8 mouse cellular contexts compared by ENCODE assay signal in the genomic region with DNA sequence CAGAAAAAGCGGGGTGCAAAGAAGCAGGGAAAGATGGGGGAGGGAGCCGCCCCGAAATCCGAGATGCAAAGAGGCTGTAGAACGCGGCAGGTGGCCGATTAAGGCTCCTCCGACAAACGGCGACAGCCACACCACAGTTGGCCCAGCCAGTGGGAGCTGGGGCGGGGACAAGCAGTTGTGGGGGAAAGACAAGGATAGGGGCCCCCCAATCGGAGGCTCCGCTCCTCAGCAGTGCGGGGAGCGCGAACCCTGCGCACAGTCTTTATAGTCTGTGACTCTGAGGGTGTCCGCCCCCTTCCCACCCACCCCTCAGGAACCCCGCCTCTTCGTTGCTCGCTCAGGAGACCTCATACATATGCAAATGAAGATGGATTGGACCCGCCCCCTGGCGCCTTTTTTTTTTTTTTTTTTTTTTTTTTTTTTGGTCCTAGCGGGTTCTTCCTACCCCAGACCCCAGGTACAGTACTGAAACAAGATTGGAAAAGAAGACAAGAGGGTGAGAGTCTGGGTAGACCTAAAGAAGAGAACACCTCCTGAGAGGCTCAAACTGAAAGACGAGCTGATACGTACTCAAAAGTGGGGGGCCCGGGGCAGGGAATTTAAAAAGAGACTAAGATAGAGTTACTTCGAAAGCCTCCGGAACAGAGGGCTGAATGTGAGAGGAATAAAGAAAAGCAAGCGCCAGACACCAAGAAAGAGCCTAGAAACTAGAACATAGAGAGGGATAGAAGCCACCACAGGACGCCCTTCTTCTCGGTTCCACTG. TPM values are rescaled to one million over a fixed set of nuclear protein-coding genes. Genes with fewer than 3 reads are reported as not detected.
DNase-seq lines count a peak whose midpoint lies in the region; ATAC-seq and TF ChIP-seq lines count a peak whose summit lies in the region.

A gene (minus strand): TSS at position 217 of the 765 bp plus-strand sequence.

- no peaks in the 10 kb centered on the region for H3K27me3 ChIP-seq in G1E (ENCODE audit: insufficient read depth, low read length)
- H3K27me3 ChIP-seq in forebrain, embryonic 16.5 days (replicated peaks; ENCODE audit: control insufficient read depth, insufficient read depth, low read length) = no peaks in the 10 kb centered on the region
- H3K27me3 ChIP-seq in lung, postnatal 0 days (replicated peaks; ENCODE audit: insufficient read depth, low read length) = 0 out of 2 replicates have a peak, but pooled peaks cover 4% of the 10 kb centered on the region

- peak within 1 kb of the TSS; percentile 80 for H3K4me3 ChIP-seq in G1E (ENCODE audit: low read depth, low read length)
- H3K4me3 ChIP-seq in forebrain, embryonic 16.5 days (replicated peaks; ENCODE audit: low read length) = peak within 1 kb of the TSS; percentile 80
- peak within 1 kb of the TSS; percentile 53 for H3K4me3 ChIP-seq in lung, postnatal 0 days (ENCODE audit: low read depth, low read length)

- 1% methylated on average over 32 of the region's 32 CpGs for WGBS in forebrain, embryonic 16.5 days
- 4% methylated on average over 31 of the region's 32 CpGs for whole genome bisulfite sequencing in lung, postnatal 0 days

- TF ChIP-seq EP300 in lung, postnatal 0 days (IDR thresholded peaks at IDR 0.05) = no peak

- ATAC-seq in G1E (ENCODE audit: extremely low read depth, insufficient number of reproducible peaks, low FRiP score, poor library complexity, severe bottlenecking) = peak; percentile 79
- ATAC-seq in forebrain, embryonic 16.5 days = peak; percentile 95
- ATAC-seq in lung, postnatal 0 days = peak; percentile 93

- peaks cover 90% of the 10 kb centered on the region for H3K4me1 ChIP-seq in G1E (ENCODE audit: insufficient read depth, low read depth, low read length)
- peaks cover 17% of the 10 kb centered on the region for H3K4me1 ChIP-seq in forebrain, embryonic 16.5 days (replicated peaks; ENCODE audit: control insufficient read depth, insufficient read depth, low read length)
- H3K4me1 ChIP-seq in lung, postnatal 0 days (ENCODE audit: insufficient read depth, low read depth, low read length) = peaks cover 13% of the 10 kb centered on the region; the same call in 1 of the 2 replicates

- no peaks in the 10 kb centered on the region for H3K9me3 ChIP-seq in G1E (replicated peaks)
- H3K9me3 ChIP-seq in forebrain, embryonic 16.5 days (ENCODE audit: control insufficient read depth, low read length) = no peaks in the 10 kb centered on the region
- no peaks in the 10 kb centered on the region for H3K9me3 ChIP-seq in lung, postnatal 0 days (ENCODE audit: low read length)

- peak; percentile 89 for DNase-seq in G1E (ENCODE audit: low spot score)
- DNase-seq in cerebellum, adult 11-12 months = peak; percentile 94
- DNase-seq in heart, postnatal 25 days (ENCODE audit: low spot score) = peak; percentile 51
- peak; percentile 79 to 82 for DNase-seq in layer of hippocampus, adult 8-10 months (ENCODE audit: low spot score in 2 of 2)
- peak; percentile 88 for DNase-seq in lung, postnatal 0 days (ENCODE audit: low spot score)
- peak; percentile 86 for DNase-seq in ovary, postnatal 36 days (ENCODE audit: low spot score)
- DNase-seq in thymus, postnatal 14 days = peak; percentile 85

- H3K27ac ChIP-seq in forebrain, embryonic 16.5 days (ENCODE audit: low read length) = peak within 1 kb of the TSS; percentile 65
- H3K27ac ChIP-seq in lung, postnatal 0 days (ENCODE audit: low read length) = peak within 1 kb of the TSS; percentile 16; the same call in 1 of the 2 replicates

- peaks cover 33% of the 10 kb centered on the region for H3K36me3 ChIP-seq in G1E (replicated peaks)
- peaks cover 3% of the 10 kb centered on the region; the same call in 1 of the 2 replicates for H3K36me3 ChIP-seq in forebrain, embryonic 16.5 days (ENCODE audit: control insufficient read depth, insufficient read depth)
- H3K36me3 ChIP-seq in lung, postnatal 0 days (ENCODE audit: insufficient read depth, low read length) = no peaks in the 10 kb centered on the region

- TF ChIP-seq CTCF in G1E (IDR thresholded peaks at IDR 0.05; ENCODE audit: low read depth, low read length) = no peak
- no peak for TF ChIP-seq CTCF in lung, postnatal 0 days (IDR thresholded peaks at IDR 0.05)

- peak within 1 kb of the TSS; percentile 84 for H3K9ac ChIP-seq in forebrain, embryonic 16.5 days (replicated peaks; ENCODE audit: low read depth, low read length)
- H3K9ac ChIP-seq in lung, postnatal 0 days (replicated peaks; ENCODE audit: low read depth) = peak within 1 kb of the TSS; percentile 30; the same call in 1 of the 2 replicates

- H3K4me2 ChIP-seq in forebrain, embryonic 16.5 days (ENCODE audit: low read length) = peak within 1 kb of the TSS; percentile 99
- peak within 1 kb of the TSS; percentile 96 for H3K4me2 ChIP-seq in lung, postnatal 0 days (replicated peaks; ENCODE audit: low read depth, low read length)

- intact Hi-C loops in heart, postnatal 25 days (cut with DNase I) = loop anchor here (2.0 kb wide), 1 partner anchor 25 kb away; a partner anchor contains a TSS

RNA-seq across cellular contexts. Expression of the gene that starts here (rescaled TPM):
- total RNA-seq in G1E (2014; fragmentation: Nextera tagmentation) = 84.5 and 116 TPM in 2 replicates
- total RNA-seq in G1E (2017) = 3.6 and 4.8 TPM in 2 replicates
- polyA plus RNA-seq in G1E (2012) = 50.0 and 54.6 TPM in 2 replicates
- polyA plus RNA-seq in forebrain, embryonic 16.5 days (2015; fragmentation: Nextera tagmentation; extraction: Ambion mirVana) = 30.2 and 33.8 TPM in 2 replicates
- total RNA-seq in heart, postnatal 25 days (2021) = 10 to 100 TPM; 18.0 to 25.8 TPM
- total RNA-seq in layer of hippocampus, adult 8-10 months (2022) = 100 to 1,000 TPM; 386 to 493 (median 443) TPM
- polyA plus RNA-seq in lung, postnatal 0 days (2015; fragmentation: Nextera tagmentation; extraction: Ambion mirVana) = 7.5 and 8.1 TPM in 2 replicates

Comparison
In these comparisons a context has a peak if more than half of its experiments do, and no peak if none do; other contexts are left out.
1. Peak in every context shown above with its lines: DNase-seq, ATAC-seq, H3K4me3 ChIP-seq and H3K27ac ChIP-seq.